Mouse (Mus musculus) CH12.LX (cell line): Measurements from ENCODE around the gene Gm2a. TPM values are rescaled to one million over a fixed set of nuclear protein-coding genes. Genes with fewer than 3 reads are reported as not detected.

Experiments
- DNase-seq: peaks from one replicate; pipeline ENCODE4 v3.0.0-alpha.2; 2013; ENCODE audit errors: extremely low read depth
- H3K27ac ChIP-seq: 2 replicates; pipeline ENCODE4 v1.5.1; 2012; ENCODE audit warnings: low read depth, mild to moderate bottlenecking, control low read depth, moderate library complexity; ENCODE audit not compliant: insufficient read depth
- H3K27me3 ChIP-seq: replicated peaks from 2 replicates; pipeline ENCODE3; 2012; ENCODE audit warnings: inconsistent platforms
- H3K36me3 ChIP-seq, 2 experiments: replicated peaks in 1 of 2; 2 replicates each; pipeline versions ENCODE3 to v1.6.1; 2012; ENCODE audit warnings: inconsistent platforms in 1 of 2, low read length in 1 of 2, mild to moderate bottlenecking in 1 of 2, mixed read lengths in 1 of 2, moderate library complexity in 1 of 2; ENCODE audit not compliant: control insufficient read depth in 1 of 2, insufficient read depth in 1 of 2
- H3K4me1 ChIP-seq, 2 experiments: 2 replicates each; pipeline ENCODE4 v1.6.1; 2012; ENCODE audit warnings: inconsistent platforms in 1 of 2, moderate library complexity in 1 of 2; ENCODE audit not compliant: insufficient read depth in 2 of 2, control insufficient read depth in 1 of 2
- H3K4me2 ChIP-seq: 2 replicates; pipeline ENCODE4 v1.6.1; 2012; ENCODE audit warnings: low read depth, mild to moderate bottlenecking, control low read depth; ENCODE audit not compliant: poor library complexity, insufficient read depth, severe bottlenecking
- H3K4me3 ChIP-seq, 3 experiments: fragments of 150-350 bp in 1 of 3; sonication (generic) in 1 of 3; replicated peaks in 1 of 3; 2 replicates each; pipeline versions ENCODE3 to v1.5.1; 2011 to 2012; ENCODE audit warnings: low read depth in 2 of 3, low read length in 2 of 3, mild to moderate bottlenecking in 2 of 3, moderate library complexity in 2 of 3, control low read depth in 1 of 3, improper control_type of control experiment in 1 of 3, inconsistent platforms in 1 of 3, mixed read lengths in 1 of 3; ENCODE audit not compliant: poor library complexity in 1 of 3
- H3K79me2 ChIP-seq: replicated peaks from 2 replicates; pipeline ENCODE4 v1.6.1; 2012; ENCODE audit warnings: mild to moderate bottlenecking, moderate library complexity; ENCODE audit not compliant: control insufficient read depth, poor library complexity, insufficient read depth, severe bottlenecking; ENCODE audit errors: extremely low read depth
- H3K9ac ChIP-seq: 2 replicates; pipeline ENCODE4 v1.6.1; 2012; ENCODE audit warnings: low read depth, mild to moderate bottlenecking, control low read depth, moderate library complexity; ENCODE audit not compliant: insufficient read depth
- H3K9me3 ChIP-seq: replicated peaks from 2 replicates; pipeline ENCODE3; 2012; ENCODE audit warnings: low read length, inconsistent platforms, mixed read lengths
- CTCF ChIP-seq, 2 experiments: IDR thresholded peaks in 1 of 2; conservative IDR thresholded peaks in 1 of 2; 2 replicates each; pipeline ENCODE4 v1.5.1; 2011 to 2012; ENCODE audit warnings: low read depth in 2 of 2, low read length in 2 of 2, improper control_type of control experiment in 1 of 2, inconsistent platforms in 1 of 2, mild to moderate bottlenecking in 1 of 2, moderate library complexity in 1 of 2
- E2F4 ChIP-seq: IDR thresholded peaks from 2 replicates; pipeline ENCODE4 v1.6.1; 2011; ENCODE audit warnings: low read depth, low read length, improper control_type of control experiment; ENCODE audit not compliant: insufficient replicate concordance
- ETS1 ChIP-seq: conservative IDR thresholded peaks from 2 replicates; pipeline ENCODE4 v1.6.1; 2012; ENCODE audit warnings: low read depth, mild to moderate bottlenecking, inconsistent platforms, low read length, improper control_type of control experiment, moderate library complexity
- GABPA ChIP-seq: IDR thresholded peaks from 2 replicates; pipeline ENCODE4 v1.6.1; 2012; ENCODE audit warnings: low read depth, low read length, improper control_type of control experiment, inconsistent platforms; ENCODE audit not compliant: insufficient replicate concordance
- HCFC1 ChIP-seq: IDR thresholded peaks from 2 replicates; pipeline ENCODE4 v1.6.1; 2012; ENCODE audit warnings: low read depth, mild to moderate bottlenecking, inconsistent platforms, low read length, improper control_type of control experiment
- IRF4 ChIP-seq: IDR thresholded peaks from 2 replicates; pipeline ENCODE4 v1.6.1; 2014; ENCODE audit warnings: low read depth, mild to moderate bottlenecking, inconsistent platforms, low read length, improper control_type of control experiment
- JUN ChIP-seq: IDR thresholded peaks from 2 replicates; pipeline ENCODE4 v1.6.1; 2011; ENCODE audit warnings: low read depth, mild to moderate bottlenecking, low read length, improper control_type of control experiment, moderate library complexity; ENCODE audit not compliant: insufficient read depth
- KAT2A ChIP-seq: IDR thresholded peaks from 2 replicates; pipeline ENCODE4 v1.6.1; 2012; ENCODE audit warnings: low read length, improper control_type of control experiment, inconsistent platforms; ENCODE audit not compliant: insufficient replicate concordance
- MAFK ChIP-seq: IDR thresholded peaks from 2 replicates; pipeline ENCODE4 v1.6.1; 2011; ENCODE audit warnings: low read length, improper control_type of control experiment; ENCODE audit not compliant: insufficient replicate concordance
- MAZ ChIP-seq: IDR thresholded peaks from 2 replicates; pipeline ENCODE4 v1.6.1; 2012; ENCODE audit warnings: low read depth, mild to moderate bottlenecking, inconsistent platforms, low read length, improper control_type of control experiment, moderate library complexity
- MEF2A ChIP-seq: IDR thresholded peaks from 2 replicates; pipeline ENCODE4 v1.6.1; 2014; ENCODE audit warnings: low read depth, mild to moderate bottlenecking, inconsistent platforms, low read length, improper control_type of control experiment, borderline replicate concordance
- NELFE ChIP-seq: IDR thresholded peaks from 2 replicates; pipeline ENCODE4 v1.6.1; 2011; ENCODE audit warnings: low read depth, low read length, improper control_type of control experiment
- PAX5 ChIP-seq: IDR thresholded peaks from 2 replicates; pipeline ENCODE4 v1.6.1; 2012; ENCODE audit warnings: low read length, inconsistent platforms, mixed read lengths
- POLR2A ChIP-seq: IDR thresholded peaks from 2 replicates; pipeline ENCODE4 v1.6.1; 2011; ENCODE audit warnings: low read depth, mild to moderate bottlenecking, improper control_type of control experiment, low read length
- RAD21 ChIP-seq: IDR thresholded peaks from 2 replicates; pipeline ENCODE4 v1.6.1; 2011; ENCODE audit warnings: low read depth, mild to moderate bottlenecking, low read length, improper control_type of control experiment, moderate library complexity
- SIN3A ChIP-seq: IDR thresholded peaks from 2 replicates; pipeline ENCODE4 v1.6.1; 2012; ENCODE audit warnings: low read length, improper control_type of control experiment, inconsistent platforms
- SMC3 ChIP-seq: IDR thresholded peaks from 2 replicates; pipeline ENCODE4 v1.6.1; 2011; ENCODE audit warnings: low read depth, low read length, improper control_type of control experiment
- TCF12 ChIP-seq: IDR thresholded peaks from 2 replicates; pipeline ENCODE4 v1.6.1; 2014; ENCODE audit warnings: low read depth, mild to moderate bottlenecking, inconsistent platforms, low read length, improper control_type of control experiment
- ZC3H11A ChIP-seq: IDR thresholded peaks from 2 replicates; pipeline ENCODE4 v1.6.1; 2012; ENCODE audit warnings: low read depth, mild to moderate bottlenecking, inconsistent platforms, low read length, improper control_type of control experiment
- dilution Hi-C: fragments of 300-500 bp; cut with MboI; formaldehyde crosslinking; loops from 2 replicates; pipeline ENCODE4 v1.14.3; 2020; ENCODE audit warnings: low sequenced_read_pairs; ENCODE audit not compliant: extremely low pct_unique_long_range_greater_than_20kb, extremely low pct_ligation_motif_present
- in situ Hi-C: fragments of 300-500 bp; cut with MboI; formaldehyde crosslinking; loops from 3 replicates; pipeline ENCODE4 v1.14.3; 2019; ENCODE audit warnings: low sequenced_read_pairs, low pct_ligation_motif_present, low pct_unique_long_range_greater_than_20kb, mixed read lengths
- polyA plus RNA-seq: library from polyadenylated mRNA; unstranded; fragments of >175 nt; gene quantifications from 2 replicates; pipeline ENCODE4 v1.2.1, GENCODE M21; 2012; ENCODE audit warnings: low read depth; ENCODE audit not compliant: insufficient read length
- total RNA-seq, 2 experiments: library from RNA; depleted of rRNA; stranded (reverse); fragments of 300-350 nt in 1 of 2; fragments of >200 nt in 1 of 2; gene quantifications; 2 replicates each; pipeline ENCODE4 v1.2.3; 2012 to 2014

Gm2a gene
- total and polyA plus RNA-seq, 3 experiments, result 10.0 to 26.5 (median 25.6) TPM

GRCm38 (mm10) chr11:55050837-55051510, 46.9 kb upstream of the Gm2a start:
- dilution Hi-C loops (no loop called here), in situ Hi-C loops (no loop called here)
- no peaks in the 10 kb centered on the region for H3K79me2 ChIP-seq
- TF ChIP-seq TCF12 (no peak), KAT2A (no peak), SIN3A (no peak), NELFE (no peak), CTCF (conservative IDR thresholded peaks at IDR 0.05 in 1 of 2, IDR thresholded peaks at IDR 0.05 in 1 of 2; ENCODE audit: low read depth in 2 of 2, low read length in 2 of 2) (no peak), E2F4 (no peak), SMC3 (no peak), POLR2A (no peak), MAFK (no peak), JUN (no peak), ETS1 (no peak), PAX5 (no peak), RAD21 (no peak), HCFC1 (no peak), GABPA (no peak), ZC3H11A (no peak), MAZ (no peak), IRF4 (no peak)
- peaks cover 0 to 5% of the 10 kb centered on the region in 2 experiments; a peak in 1 of 4 replicates for H3K4me1 ChIP-seq
- no peak for DNase-seq
- no peak overlapping the region for H3K9ac ChIP-seq
- no peaks in the 10 kb centered on the region for H3K9me3 ChIP-seq
- H3K4me3 ChIP-seq, result no peak overlapping the region
- H3K4me2 ChIP-seq, result no peak overlapping the region
- no peaks in the 10 kb centered on the region for H3K27me3 ChIP-seq
- no peaks in the 10 kb centered on the region for H3K36me3 ChIP-seq
- no peak overlapping the region for H3K27ac ChIP-seq

GRCm38 (mm10) chr11:55057511-55057910, 40.4 kb upstream of the Gm2a start:
- Histone ChIP-seq H3K27ac (no peak overlapping the region), H3K27me3 (no peaks in the 10 kb centered on the region), H3K36me3 (no peaks in the 10 kb centered on the region), H3K9ac (no peak overlapping the region), H3K9me3 (no peaks in the 10 kb centered on the region), H3K4me3 (no peak overlapping the region), H3K4me2 (no peak overlapping the region), H3K79me2 (no peaks in the 10 kb centered on the region), H3K4me1 (peaks cover 0 to 3% of the 10 kb centered on the region in 2 experiments; a peak in 1 of 4 replicates)
- DNase-seq, result no peak
- TF ChIP-seq CTCF (conservative IDR thresholded peaks at IDR 0.05 in 1 of 2, IDR thresholded peaks at IDR 0.05 in 1 of 2; ENCODE audit: low read depth in 2 of 2, low read length in 2 of 2), result peak in 1 of 2 experiments; percentile 32; a peak in 1 of 4 replicates
- no peak for TF ChIP-seq MEF2A
- no peak for TF ChIP-seq GABPA
- no peak for TF ChIP-seq RAD21
- dilution Hi-C loops (no loop called here), in situ Hi-C loops (no loop called here)
